Mouse (Mus musculus) midbrain, embryonic 13.5 days (tissue): ENCODE measurements around the gene Lmf1. TPM values are rescaled to one million over a fixed set of nuclear protein-coding genes. Genes with fewer than 3 reads are reported as not detected.

Source experiments
- ATAC-seq: fragments of 200-750 bp; cut with Nextera tagmentation; 2 replicates; pipeline ENCODE4 v1.8.0; 2017; ENCODE audit warnings: mild to moderate bottlenecking, moderate TSS enrichment, moderate library complexity
- H3K27ac ChIP-seq: fragments of 300-500 bp; sonication (generic); 2 replicates; pipeline ENCODE4 v1.5.1; 2015; ENCODE audit warnings: inconsistent platforms, mild to moderate bottlenecking, moderate library complexity
- H3K27me3 ChIP-seq: fragments of 300-500 bp; sonication (generic); 2 replicates; pipeline ENCODE4 v1.6.1; 2015; ENCODE audit warnings: mild to moderate bottlenecking, inconsistent platforms
- H3K36me3 ChIP-seq: fragments of 300-500 bp; sonication (generic); 2 replicates; pipeline ENCODE4 v1.6.1; 2015; ENCODE audit warnings: mild to moderate bottlenecking, inconsistent platforms
- H3K4me1 ChIP-seq: fragments of 300-500 bp; sonication (generic); replicated peaks from 2 replicates; pipeline ENCODE4 v1.6.1; 2015; ENCODE audit warnings: inconsistent platforms
- H3K4me2 ChIP-seq: fragments of 300-500 bp; sonication (generic); replicated peaks from 2 replicates; pipeline ENCODE4 v1.6.1; 2015; ENCODE audit warnings: moderate library complexity, mild to moderate bottlenecking, inconsistent platforms
- H3K4me3 ChIP-seq: fragments of 300-500 bp; sonication (generic); replicated peaks from 2 replicates; pipeline ENCODE4 v1.5.1; 2015; ENCODE audit warnings: mild to moderate bottlenecking, inconsistent platforms
- H3K9ac ChIP-seq: fragments of 300-500 bp; sonication (generic); replicated peaks from 2 replicates; pipeline ENCODE4 v1.6.1; 2015; ENCODE audit warnings: mild to moderate bottlenecking, inconsistent platforms
- H3K9me3 ChIP-seq: fragments of 300-500 bp; sonication (generic); 2 replicates; pipeline ENCODE4 v1.6.1; 2016; ENCODE audit warnings: mild to moderate bottlenecking, inconsistent platforms
- WGBS: fragments of 180-500 bp; shearing (Covaris S2); methylation state at CpG from one replicate; pipeline ENCODE4 v1.1.7; 2015; 5-methylcytosine and 5-hydroxymethylcytosine counted together
- polyA plus RNA-seq: library from polyadenylated mRNA; unstranded; fragments of >200 nt; fragmentation: Nextera tagmentation; extraction: Ambion mirVana; gene quantifications from 2 replicates; pipeline ENCODE4 v1.2.1, GENCODE M21; 2015

Lmf1 gene
- polyA plus RNA-seq, 1 experiment from 2014 or later, result 22.9 TPM

- ATAC-seq, result no peak
- no peaks in the 10 kb centered on the region for H3K36me3 ChIP-seq
- WGBS, result 12% methylated on average over 4 of the region's 4 CpGs
- no peak overlapping the region for H3K4me3 ChIP-seq
- no peaks in the 10 kb centered on the region for H3K9me3 ChIP-seq
- H3K27ac ChIP-seq, result no peak overlapping the region
- H3K4me1 ChIP-seq, result peaks cover 57% of the 10 kb centered on the region
- H3K27me3 ChIP-seq, result peaks cover 10% of the 10 kb centered on the region
- no peak overlapping the region for H3K9ac ChIP-seq
- no peak overlapping the region for H3K4me2 ChIP-seq
Observed at GRCm38 (mm10) chr17:25559634-25560033, 19.3 kb upstream of the Lmf1 start.

- Histone ChIP-seq H3K36me3 (no peaks in the 10 kb centered on the region), H3K9me3 (no peaks in the 10 kb centered on the region), H3K27ac (peak overlapping the region; percentile 84), H3K9ac (no peak overlapping the region), H3K4me2 (no peak overlapping the region), H3K4me3 (no peak overlapping the region), H3K4me1 (peaks cover 58% of the 10 kb centered on the region), H3K27me3 (peaks cover 5% of the 10 kb centered on the region; the same call in 1 of the 2 replicates)
- no peak for ATAC-seq
- WGBS, result 60% methylated on average over 5 of the region's 5 CpGs
Observed at GRCm38 (mm10) chr17:25560554-25561222, 18.2 kb upstream of the Lmf1 start.

GRCm38 (mm10) chr17:25561223-25562028 is 17.5 kb upstream of the Lmf1 start:
- H3K4me1 ChIP-seq, result peaks cover 55% of the 10 kb centered on the region
- no peak overlapping the region for H3K4me3 ChIP-seq
- H3K9ac ChIP-seq, result no peak overlapping the region
- WGBS, result 24% methylated on average over 16 of the region's 16 CpGs
- ATAC-seq, result peak; percentile 86
- no peak overlapping the region for H3K4me2 ChIP-seq
- no peaks in the 10 kb centered on the region for H3K36me3 ChIP-seq
- no peaks in the 10 kb centered on the region for H3K9me3 ChIP-seq
- H3K27me3 ChIP-seq, result peaks cover 5% of the 10 kb centered on the region; the same call in 1 of the 2 replicates
- peak overlapping the region; percentile 84 for H3K27ac ChIP-seq

GRCm38 (mm10) chr17:25564481-25564880 is 14.4 kb upstream of the Lmf1 start:
- Histone ChIP-seq H3K9ac (no peak overlapping the region), H3K36me3 (no peaks in the 10 kb centered on the region), H3K27ac (no peak overlapping the region), H3K4me3 (no peak overlapping the region), H3K4me2 (no peak overlapping the region), H3K9me3 (no peaks in the 10 kb centered on the region), H3K27me3 (peaks cover 33% of the 10 kb centered on the region), H3K4me1 (peaks cover 63% of the 10 kb centered on the region)
- ATAC-seq, result no peak
- WGBS, result 75% methylated on average over 5 of the region's 5 CpGs

GRCm38 (mm10) chr17:25565244-25565643 is 13.6 kb upstream of the Lmf1 start:
- Histone ChIP-seq H3K4me1 (peaks cover 68% of the 10 kb centered on the region), H3K9me3 (no peaks in the 10 kb centered on the region), H3K27me3 (peaks cover 41% of the 10 kb centered on the region), H3K27ac (peak overlapping the region; percentile 47; the same call in 1 of the 2 replicates), H3K4me3 (no peak overlapping the region), H3K9ac (no peak overlapping the region), H3K36me3 (no peaks in the 10 kb centered on the region), H3K4me2 (no peak overlapping the region; the same call in 1 of the 2 replicates)
- ATAC-seq, result no peak
- 24% methylated on average over 6 of the region's 6 CpGs for WGBS

GRCm38 (mm10) chr17:25565860-25566600 is 12.9 kb upstream of the Lmf1 start:
- peaks cover 49% of the 10 kb centered on the region for H3K27me3 ChIP-seq
- H3K9me3 ChIP-seq, result no peaks in the 10 kb centered on the region
- WGBS, result 81% methylated on average over 17 of the region's 17 CpGs
- peak overlapping the region; percentile 3; the same call in 1 of the 2 replicates for H3K4me2 ChIP-seq
- no peak overlapping the region for H3K9ac ChIP-seq
- H3K36me3 ChIP-seq, result no peaks in the 10 kb centered on the region
- ATAC-seq, result no peak
- 0 out of 2 replicates have a peak overlapping the region, but pooled peaks have one; percentile 47 for H3K27ac ChIP-seq
- no peak overlapping the region for H3K4me3 ChIP-seq
- H3K4me1 ChIP-seq, result peaks cover 68% of the 10 kb centered on the region

GRCm38 (mm10) chr17:25567261-25567660 is 11.6 kb upstream of the Lmf1 start:
- no peak overlapping the region for H3K27ac ChIP-seq
- no peak overlapping the region for H3K9ac ChIP-seq

GRCm38 (mm10) chr17:25567745-25568144 is 11.1 kb upstream of the Lmf1 start:
- H3K36me3 ChIP-seq, result no peaks in the 10 kb centered on the region
- peaks cover 63% of the 10 kb centered on the region for H3K4me1 ChIP-seq
- no peaks in the 10 kb centered on the region for H3K9me3 ChIP-seq
- peaks cover 63% of the 10 kb centered on the region for H3K27me3 ChIP-seq
- H3K4me3 ChIP-seq, result no peak overlapping the region
- 22% methylated on average over 14 of the region's 14 CpGs for WGBS
- peak overlapping the region; percentile 92 for H3K4me2 ChIP-seq
- H3K27ac ChIP-seq, result no peak overlapping the region
- ATAC-seq, result 0 out of 2 replicates have a peak, but pooled peaks have one; percentile 12
- H3K9ac ChIP-seq, result no peak overlapping the region

More at GRCm38 (mm10) chr17:25567261-25567660, 11.6 kb upstream of the Lmf1 start:
- peaks cover 63% of the 10 kb centered on the region for H3K4me1 ChIP-seq
- H3K4me2 ChIP-seq, result peak overlapping the region; percentile 92
- H3K27me3 ChIP-seq, result peaks cover 60% of the 10 kb centered on the region
- no peaks in the 10 kb centered on the region for H3K36me3 ChIP-seq
- no peaks in the 10 kb centered on the region for H3K9me3 ChIP-seq
- WGBS, result 76% methylated on average over 13 of the region's 13 CpGs
- peak; percentile 8; the same call in 1 of the 2 replicates for ATAC-seq
- H3K4me3 ChIP-seq, result no peak overlapping the region

GRCm38 (mm10) chr17:25568206-25568605 is 10.7 kb upstream of the Lmf1 start:
- no peak overlapping the region for H3K9ac ChIP-seq
- H3K4me3 ChIP-seq, result peak overlapping the region; percentile 9; the same call in 1 of the 2 replicates
- peaks cover 62% of the 10 kb centered on the region for H3K27me3 ChIP-seq
- no peak for ATAC-seq
- no peak overlapping the region for H3K27ac ChIP-seq
- peak overlapping the region; percentile 92; the same call in 1 of the 2 replicates for H3K4me2 ChIP-seq
- no peaks in the 10 kb centered on the region for H3K36me3 ChIP-seq
- 50% methylated on average over 10 of the region's 10 CpGs for WGBS
- no peaks in the 10 kb centered on the region for H3K9me3 ChIP-seq
- H3K4me1 ChIP-seq, result peaks cover 63% of the 10 kb centered on the region

- Histone ChIP-seq H3K9me3 (no peaks in the 10 kb centered on the region), H3K36me3 (no peaks in the 10 kb centered on the region), H3K4me2 (peak overlapping the region; percentile 92), H3K9ac (no peak overlapping the region; the same call in 1 of the 2 replicates), H3K4me3 (peak overlapping the region; percentile 49), H3K4me1 (peaks cover 63% of the 10 kb centered on the region), H3K27me3 (peaks cover 60% of the 10 kb centered on the region), H3K27ac (no peak overlapping the region)
- WGBS, result 73% methylated on average over 11 of the region's 11 CpGs
- no peak for ATAC-seq
Observed at GRCm38 (mm10) chr17:25568880-25569279, 10.0 kb upstream of the Lmf1 start.

- Histone ChIP-seq H3K4me3 (peak overlapping the region; percentile 49), H3K27ac (no peak overlapping the region), H3K4me2 (peak overlapping the region; percentile 92), H3K9me3 (no peaks in the 10 kb centered on the region), H3K9ac (peak overlapping the region; percentile 69), H3K27me3 (peaks cover 64% of the 10 kb centered on the region), H3K4me1 (peaks cover 56% of the 10 kb centered on the region), H3K36me3 (no peaks in the 10 kb centered on the region)
- WGBS, result 2% methylated on average over 54 of the region's 54 CpGs
- peak; percentile 40 for ATAC-seq
Observed at GRCm38 (mm10) chr17:25569833-25570647, 8.8 kb upstream of the Lmf1 start.
